Mouse (Mus musculus): ENCODE data around the gene Mfsd1. TPM values are rescaled to one million over a fixed set of nuclear protein-coding genes. Genes with fewer than 3 reads are reported as not detected.

Gene Mfsd1
- polyA plus RNA-seq (2012; rRNA removed): 191 and 214 TPM in 2 replicates

GRCm38 (mm10) chr3:67582273-67583124 is at the start of gene Mfsd1:
TSS of gene Mfsd1 (plus strand) at chr3:67582741.
- Histone ChIP-seq H3K36me3 (ENCODE audit: control insufficient read depth, insufficient read depth, low read length) (peaks cover 2% of the 10 kb centered on the region; the same call in 1 of the 2 replicates), H3K4me3 (ENCODE audit: insufficient read depth, low read depth, low read length) (peak within 1 kb of the TSS; percentile 97), H3K27ac (ENCODE audit: insufficient read depth, low read depth, low read length) (peak within 1 kb of the TSS; percentile 39), H3K4me1 (ENCODE audit: control insufficient read depth, insufficient read depth, low read length) (peaks cover 21% of the 10 kb centered on the region), H3K27me3 (replicated peaks; ENCODE audit: control insufficient read depth, insufficient read depth, low read length) (no peaks in the 10 kb centered on the region)
- peak; percentile 90 for DNase-seq
- peak; percentile 62 for TF ChIP-seq POLR2A (IDR thresholded peaks at IDR 0.05; ENCODE audit: low read depth, low read length)
- TF ChIP-seq CTCF (conservative IDR thresholded peaks at IDR 0.05; ENCODE audit: insufficient read depth, insufficient read length, low read depth, low read length): no peak
- 3% methylated on average over 54 of the region's 54 CpGs for WGBS

- H3K4me1 ChIP-seq (ENCODE audit: control insufficient read depth, insufficient read depth, low read length): no peaks in the 10 kb centered on the region
- H3K4me3 ChIP-seq (ENCODE audit: insufficient read depth, low read depth, low read length): no peak overlapping the region
- WGBS: 77% methylated on average over 8 of the region's 8 CpGs
- H3K27ac ChIP-seq (ENCODE audit: insufficient read depth, low read depth, low read length): no peak overlapping the region
- DNase-seq: no peak
- H3K27me3 ChIP-seq (replicated peaks; ENCODE audit: control insufficient read depth, insufficient read depth, low read length): no peaks in the 10 kb centered on the region
- no peak for TF ChIP-seq POLR2A (IDR thresholded peaks at IDR 0.05; ENCODE audit: low read depth, low read length)
- TF ChIP-seq CTCF (conservative IDR thresholded peaks at IDR 0.05; ENCODE audit: insufficient read depth, insufficient read length, low read depth, low read length): no peak
- H3K36me3 ChIP-seq (ENCODE audit: control insufficient read depth, insufficient read depth, low read length): no peaks in the 10 kb centered on the region
These were observed 38.9 kb upstream of the Mfsd1 start for GRCm38 (mm10) chr3:67543630-67544029.

- no peak overlapping the region for H3K27ac ChIP-seq (ENCODE audit: insufficient read depth, low read depth, low read length)
- no peaks in the 10 kb centered on the region for H3K4me1 ChIP-seq (ENCODE audit: control insufficient read depth, insufficient read depth, low read length)
- TF ChIP-seq POLR2A (IDR thresholded peaks at IDR 0.05; ENCODE audit: low read depth, low read length): no peak
- TF ChIP-seq CTCF (conservative IDR thresholded peaks at IDR 0.05; ENCODE audit: insufficient read depth, insufficient read length, low read depth, low read length): no peak
- no peak overlapping the region for H3K4me3 ChIP-seq (ENCODE audit: insufficient read depth, low read depth, low read length)
- DNase-seq: peak; percentile 33
- H3K27me3 ChIP-seq (replicated peaks; ENCODE audit: control insufficient read depth, insufficient read depth, low read length): no peaks in the 10 kb centered on the region
- WGBS: 42% methylated on average over 3 of the region's 3 CpGs
- H3K36me3 ChIP-seq (ENCODE audit: control insufficient read depth, insufficient read depth, low read length): no peaks in the 10 kb centered on the region
These were observed 31.3 kb upstream of the Mfsd1 start for GRCm38 (mm10) chr3:67551193-67551592.

GRCm38 (mm10) chr3:67553281-67553680 is 29.3 kb upstream of the Mfsd1 start:
- Histone ChIP-seq H3K36me3 (ENCODE audit: control insufficient read depth, insufficient read depth, low read length) (no peaks in the 10 kb centered on the region), H3K4me3 (ENCODE audit: insufficient read depth, low read depth, low read length) (no peak overlapping the region), H3K27me3 (replicated peaks; ENCODE audit: control insufficient read depth, insufficient read depth, low read length) (no peaks in the 10 kb centered on the region), H3K4me1 (ENCODE audit: control insufficient read depth, insufficient read depth, low read length) (no peaks in the 10 kb centered on the region), H3K27ac (ENCODE audit: insufficient read depth, low read depth, low read length) (no peak overlapping the region)
- no peak for TF ChIP-seq POLR2A (IDR thresholded peaks at IDR 0.05; ENCODE audit: low read depth, low read length)
- TF ChIP-seq CTCF (conservative IDR thresholded peaks at IDR 0.05; ENCODE audit: insufficient read depth, insufficient read length, low read depth, low read length): no peak
- 34% methylated on average over 4 of the region's 4 CpGs for WGBS
- peak; percentile 25 for DNase-seq

- no peak for DNase-seq
- no peak overlapping the region for H3K27ac ChIP-seq (ENCODE audit: insufficient read depth, low read depth, low read length)
- WGBS: 72% methylated on average over 5 of the region's 5 CpGs
- H3K27me3 ChIP-seq (replicated peaks; ENCODE audit: control insufficient read depth, insufficient read depth, low read length): no peaks in the 10 kb centered on the region
- H3K4me1 ChIP-seq (ENCODE audit: control insufficient read depth, insufficient read depth, low read length): no peaks in the 10 kb centered on the region
- no peaks in the 10 kb centered on the region for H3K36me3 ChIP-seq (ENCODE audit: control insufficient read depth, insufficient read depth, low read length)
- TF ChIP-seq CTCF (conservative IDR thresholded peaks at IDR 0.05; ENCODE audit: insufficient read depth, insufficient read length, low read depth, low read length): no peak
- no peak for TF ChIP-seq POLR2A (IDR thresholded peaks at IDR 0.05; ENCODE audit: low read depth, low read length)
- no peak overlapping the region for H3K4me3 ChIP-seq (ENCODE audit: insufficient read depth, low read depth, low read length)
These were observed 28.6 kb upstream of the Mfsd1 start for GRCm38 (mm10) chr3:67553927-67554448.

GRCm38 (mm10) chr3:67555211-67555610 is 27.3 kb upstream of the Mfsd1 start:
- Histone ChIP-seq H3K4me1 (ENCODE audit: control insufficient read depth, insufficient read depth, low read length) (no peaks in the 10 kb centered on the region), H3K27me3 (replicated peaks; ENCODE audit: control insufficient read depth, insufficient read depth, low read length) (no peaks in the 10 kb centered on the region), H3K36me3 (ENCODE audit: control insufficient read depth, insufficient read depth, low read length) (no peaks in the 10 kb centered on the region), H3K4me3 (ENCODE audit: insufficient read depth, low read depth, low read length) (no peak overlapping the region), H3K27ac (ENCODE audit: insufficient read depth, low read depth, low read length) (no peak overlapping the region)
- no peak for TF ChIP-seq POLR2A (IDR thresholded peaks at IDR 0.05; ENCODE audit: low read depth, low read length)
- TF ChIP-seq CTCF (conservative IDR thresholded peaks at IDR 0.05; ENCODE audit: insufficient read depth, insufficient read length, low read depth, low read length): no peak
- 79% methylated on average over 5 of the region's 5 CpGs for WGBS
- no peak for DNase-seq

- Histone ChIP-seq H3K36me3 (ENCODE audit: control insufficient read depth, insufficient read depth, low read length) (no peaks in the 10 kb centered on the region), H3K4me1 (ENCODE audit: control insufficient read depth, insufficient read depth, low read length) (no peaks in the 10 kb centered on the region), H3K27ac (ENCODE audit: insufficient read depth, low read depth, low read length) (no peak overlapping the region), H3K4me3 (ENCODE audit: insufficient read depth, low read depth, low read length) (no peak overlapping the region; the same call in 1 of the 2 replicates), H3K27me3 (replicated peaks; ENCODE audit: control insufficient read depth, insufficient read depth, low read length) (no peaks in the 10 kb centered on the region)
- TF ChIP-seq POLR2A (IDR thresholded peaks at IDR 0.05; ENCODE audit: low read depth, low read length) (no peak), CTCF (conservative IDR thresholded peaks at IDR 0.05; ENCODE audit: insufficient read depth, insufficient read length, low read depth, low read length) (no peak)
- 33% methylated on average over 14 of the region's 14 CpGs for WGBS
- DNase-seq: no peak
These were observed 25.3 kb upstream of the Mfsd1 start for GRCm38 (mm10) chr3:67557200-67557651.
